Mouse (Mus musculus) lung, embryonic 14.5 days (tissue): ENCODE measurements at regions not wholly inside any gene's neighbourhood (a gene's known extent, or its start where the extent isn't known, plus 50 kb on each side); places are given as distances from the start of the nearest gene placed in this dataset.
"Not testable (repeated sequence)": the region's sequence is repeated elsewhere in the genome, so short reads cannot be mapped to it uniquely, and the experiment has no call there.

Experiments used
- ATAC-seq: fragments of 200-750 bp; cut with Nextera tagmentation; 2 replicates; pipeline ENCODE4 v1.8.0; 2017; ENCODE audit warnings: mild to moderate bottlenecking, moderate TSS enrichment, moderate library complexity; ENCODE audit not compliant: insufficient read depth
- DNase-seq: peaks from one replicate; pipeline ENCODE4 v3.0.0-alpha.2; 2015
- H3K27ac ChIP-seq: fragments of 300-500 bp; sonication (generic); 2 replicates; pipeline ENCODE4 v1.5.1; 2014; ENCODE audit warnings: low read depth, mild to moderate bottlenecking, moderate library complexity
- H3K27me3 ChIP-seq: fragments of 300-500 bp; sonication (generic); 2 replicates; pipeline ENCODE4 v1.6.1; 2014; ENCODE audit warnings: low read length, control low read depth; ENCODE audit not compliant: insufficient read depth
- H3K36me3 ChIP-seq: fragments of 300-500 bp; sonication (generic); 2 replicates; pipeline ENCODE4 v1.6.1; 2014; ENCODE audit warnings: control low read depth; ENCODE audit not compliant: insufficient read depth
- H3K4me1 ChIP-seq: fragments of 300-500 bp; sonication (generic); 2 replicates; pipeline ENCODE4 v1.6.1; 2014; ENCODE audit warnings: antibody characterized with exemption, control low read depth; ENCODE audit not compliant: insufficient read depth
- H3K4me2 ChIP-seq: fragments of 300-500 bp; sonication (generic); 2 replicates; pipeline ENCODE4 v1.6.1; 2014; ENCODE audit warnings: mild to moderate bottlenecking
- H3K4me3 ChIP-seq: fragments of 300-500 bp; sonication (generic); 2 replicates; pipeline ENCODE4 v1.5.1; 2014; ENCODE audit warnings: low read depth, low read length
- H3K9ac ChIP-seq: fragments of 300-500 bp; sonication (generic); 2 replicates; pipeline ENCODE4 v1.6.1; 2014
- H3K9me3 ChIP-seq: fragments of 300-500 bp; sonication (generic); 2 replicates; pipeline ENCODE4 v1.6.1; 2016; ENCODE audit warnings: low read depth, low read length, control low read depth
- CTCF ChIP-seq: IDR thresholded peaks from 2 replicates; pipeline ENCODE4 v1.5.1; 2016; ENCODE audit warnings: antibody characterized with exemption, low read depth
- WGBS: fragments of 180-500 bp; shearing (Covaris S2); extraction: QIAGEN DNeasy Blood & Tissue Kit; methylation state at CpG from one replicate; pipeline ENCODE4 v1.1.7; 2014; 5-methylcytosine and 5-hydroxymethylcytosine counted together

DNA sequence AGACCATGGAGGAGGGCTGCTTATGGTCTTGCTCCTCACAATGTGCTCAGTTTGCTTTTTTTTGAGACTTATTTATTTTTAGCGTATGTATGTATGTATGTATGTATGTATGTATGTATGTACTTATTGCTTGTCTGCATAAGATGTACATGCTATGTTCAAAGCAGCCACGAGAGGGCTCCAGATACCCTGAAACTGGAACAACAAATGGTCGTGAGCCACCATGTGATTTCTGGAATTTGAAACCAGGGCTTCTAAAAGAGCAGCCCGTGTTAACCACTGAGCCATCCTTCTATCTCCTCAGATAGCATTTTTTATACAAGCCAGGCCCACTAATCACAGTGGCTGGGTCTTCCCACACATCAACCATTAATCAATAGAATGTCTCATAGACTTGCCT lies 611.2 kb downstream of the 5730507C01Rik start:
- Histone ChIP-seq H3K27me3 (no peaks in the 10 kb centered on the region), H3K4me2 (no peak overlapping the region), H3K9ac (no peak overlapping the region), H3K9me3 (no peaks in the 10 kb centered on the region), H3K36me3 (no peaks in the 10 kb centered on the region), H3K27ac (no peak overlapping the region), H3K4me1 (no peaks in the 10 kb centered on the region), H3K4me3 (no peak overlapping the region)
- no peak for TF ChIP-seq CTCF
- 65% methylated on average over 4 of the region's 4 CpGs for WGBS
- DNase-seq (no peak), ATAC-seq (no peak)

DNA sequence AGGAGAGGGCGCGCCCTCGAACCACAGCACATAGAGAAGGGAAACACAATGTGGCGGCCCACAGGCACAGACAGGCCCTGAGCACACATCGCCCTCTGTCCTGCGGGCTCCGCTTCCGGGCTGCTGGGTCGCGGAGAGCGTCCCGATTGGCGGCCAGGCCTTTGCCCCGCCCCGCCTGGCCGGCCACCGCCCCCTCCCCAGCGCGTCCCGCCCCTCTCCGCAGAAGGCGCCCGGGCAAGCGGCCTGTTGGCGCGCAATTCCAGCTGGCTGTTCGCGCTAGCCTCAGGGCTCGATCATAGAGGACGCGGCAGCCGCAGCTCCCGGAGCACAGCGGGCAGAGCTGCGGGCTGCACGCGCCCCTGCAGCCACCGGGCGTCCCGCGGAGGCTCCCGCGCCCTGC lies 661.3 kb downstream of the 5730507C01Rik start:
- H3K27me3 ChIP-seq: no peaks in the 10 kb centered on the region
- no peaks in the 10 kb centered on the region for H3K36me3 ChIP-seq
- no peak for ATAC-seq
- no peak overlapping the region for H3K9ac ChIP-seq
- no peak for TF ChIP-seq CTCF
- no peaks in the 10 kb centered on the region for H3K4me1 ChIP-seq
- H3K4me2 ChIP-seq: no peak overlapping the region
- no peak overlapping the region for H3K4me3 ChIP-seq
- H3K27ac ChIP-seq: no peak overlapping the region
- DNase-seq: no peak
- H3K9me3 ChIP-seq: peaks cover 5% of the 10 kb centered on the region; the same call in 1 of the 2 replicates
- WGBS: 8% methylated on average over 35 of the region's 43 CpGs

DNA sequence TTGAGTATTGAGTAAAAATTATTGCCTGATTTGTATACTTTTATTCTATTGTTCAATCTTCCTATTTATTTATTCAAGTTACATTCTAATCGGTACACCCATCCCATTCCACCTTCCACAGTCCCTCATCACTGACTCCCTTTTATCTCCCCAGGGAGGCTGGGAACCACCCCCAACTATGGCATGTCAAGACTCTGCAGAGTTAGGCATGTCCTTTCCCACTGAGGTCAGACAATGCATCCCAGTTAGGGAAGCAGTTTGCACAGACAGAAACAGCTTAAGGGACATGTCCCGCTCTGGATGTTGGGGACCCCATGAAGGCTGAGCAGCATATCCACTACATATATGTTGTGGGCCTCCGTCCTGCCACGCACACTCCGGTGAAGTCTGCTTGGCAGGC lies 678.1 kb downstream of the 5730507C01Rik start:
- Histone ChIP-seq H3K27me3 (no peaks in the 10 kb centered on the region), H3K9ac (no peak overlapping the region), H3K4me2 (no peak overlapping the region), H3K4me1 (no peaks in the 10 kb centered on the region), H3K27ac (no peak overlapping the region), H3K4me3 (no peak overlapping the region), H3K36me3 (no peaks in the 10 kb centered on the region), H3K9me3 (no peaks in the 10 kb centered on the region)
- ATAC-seq: no peak
- DNase-seq: no peak
- TF ChIP-seq CTCF: no peak
- WGBS: 92% methylated on average over 5 of the region's 5 CpGs

DNA sequence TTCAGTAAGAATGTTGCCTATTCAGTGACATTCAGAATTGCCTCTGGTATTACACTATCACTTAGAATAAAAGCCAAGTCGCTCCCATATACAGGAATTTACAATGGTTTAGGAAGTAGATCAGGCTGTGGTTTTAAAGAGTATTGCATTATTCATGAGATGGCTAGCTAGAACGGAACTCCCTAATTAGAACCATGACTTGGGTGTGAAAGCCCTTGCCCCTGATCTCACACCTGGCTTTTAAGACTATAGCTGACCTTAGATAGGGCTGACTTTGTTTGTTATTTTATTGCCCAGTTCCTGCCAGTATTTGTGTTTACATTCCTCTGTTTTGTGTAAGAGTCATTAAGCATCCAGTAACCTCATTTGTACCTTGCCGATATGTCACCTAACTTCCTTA lies 678.7 kb downstream of the 5730507C01Rik start:
- H3K9me3 ChIP-seq, H3K4me3 ChIP-seq, H3K9ac ChIP-seq, H3K4me1 ChIP-seq, DNase-seq, H3K36me3 ChIP-seq, H3K27ac ChIP-seq, H3K4me2 ChIP-seq, ATAC-seq, H3K27me3 ChIP-seq: not testable (repeated sequence)
- 72% methylated on average over 3 of the region's 3 CpGs for WGBS

DNA sequence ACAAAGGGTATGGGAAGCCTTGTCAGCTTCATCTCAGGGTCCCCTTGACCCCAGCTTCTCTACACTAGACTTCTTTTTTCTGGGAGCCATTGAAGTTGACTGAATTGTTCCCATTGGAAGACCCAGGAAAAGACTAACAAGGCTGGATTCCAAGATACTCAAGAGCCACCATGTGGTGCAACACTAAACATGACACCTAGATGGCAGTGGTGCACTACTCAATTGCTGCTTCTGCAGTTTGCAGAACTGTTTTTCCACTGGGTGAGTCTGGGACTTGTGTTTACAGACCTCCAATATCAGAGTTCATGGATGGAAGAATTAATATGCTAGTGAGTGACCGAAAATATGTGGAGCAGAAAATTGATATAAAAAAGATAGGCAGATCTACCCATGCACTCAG lies 709.7 kb downstream of the 5730507C01Rik start:
- H3K9me3 ChIP-seq, H3K4me3 ChIP-seq, DNase-seq, H3K4me1 ChIP-seq, H3K36me3 ChIP-seq, H3K27ac ChIP-seq, H3K4me2 ChIP-seq, H3K27me3 ChIP-seq, ATAC-seq, H3K9ac ChIP-seq: not testable (repeated sequence)
- 73% methylated on average over 1 of the region's 1 CpGs for WGBS

DNA sequence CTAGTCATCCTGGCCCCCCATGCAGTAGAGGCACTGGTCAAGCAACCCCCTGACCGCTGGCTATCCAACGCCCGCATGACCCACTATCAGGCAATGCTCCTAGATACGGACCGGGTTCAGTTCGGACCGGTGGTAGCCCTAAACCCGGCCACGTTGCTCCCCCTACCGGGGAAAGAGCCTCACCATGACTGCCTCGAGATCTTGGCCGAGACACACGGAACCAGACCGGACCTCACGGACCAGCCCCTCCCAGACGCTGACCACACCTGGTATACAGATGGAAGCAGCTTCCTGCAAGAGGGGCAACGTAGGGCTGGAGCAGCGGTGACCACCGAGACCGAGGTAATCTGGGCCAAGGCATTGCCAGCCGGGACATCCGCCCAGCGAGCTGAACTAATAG lies 707.6 kb upstream of the Gm21863 start:
- not testable (repeated sequence) for H3K9ac ChIP-seq, H3K4me2 ChIP-seq, H3K27me3 ChIP-seq, H3K36me3 ChIP-seq, H3K27ac ChIP-seq, ATAC-seq, H3K4me3 ChIP-seq, H3K4me1 ChIP-seq, DNase-seq, H3K9me3 ChIP-seq
- WGBS: 95% methylated on average over 20 of the region's 23 CpGs

DNA sequence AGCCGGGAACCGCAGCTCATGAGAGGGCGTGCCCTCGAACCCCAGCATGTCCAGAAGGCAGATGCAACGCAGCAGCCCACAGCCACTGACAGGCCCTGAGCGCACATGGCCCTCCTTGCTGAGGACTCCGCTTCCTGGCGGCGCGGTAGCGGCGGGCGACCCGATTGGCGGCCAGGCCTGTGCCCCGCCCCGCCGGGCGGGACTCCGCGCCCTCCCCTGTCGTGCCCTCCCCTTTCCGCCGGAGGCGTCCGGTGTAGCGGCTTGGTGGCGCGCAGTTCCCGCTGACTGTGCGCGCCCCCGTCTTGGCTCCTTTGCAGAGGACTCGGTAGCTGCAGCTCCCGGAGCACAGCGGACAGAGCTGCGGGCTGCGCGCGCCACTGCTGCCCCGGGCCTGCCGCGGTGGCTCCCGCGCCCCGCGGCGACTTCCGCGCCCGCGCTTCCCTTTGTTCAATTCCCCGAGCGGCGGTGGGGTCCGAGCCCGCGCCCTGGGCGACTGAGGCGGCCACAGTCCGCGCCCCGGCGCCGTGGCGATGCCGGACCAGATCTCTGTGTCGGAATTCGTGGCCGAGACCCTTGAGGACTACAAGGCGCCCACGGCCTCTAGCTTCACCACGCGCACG lies 665.9 kb upstream of the Gm21863 start:
- WGBS: 5% methylated on average over 71 of the region's 75 CpGs
- Histone ChIP-seq H3K4me2 (peak overlapping the region; percentile 38; the same call in 1 of the 2 replicates), H3K4me3 (peak overlapping the region; percentile 36), H3K9ac (peak overlapping the region; percentile 40; the same call in 1 of the 2 replicates)
- H3K4me1 ChIP-seq, H3K27ac ChIP-seq, H3K9me3 ChIP-seq, H3K36me3 ChIP-seq, H3K27me3 ChIP-seq: not testable (repeated sequence)
- peak; percentile 72 for DNase-seq
- ATAC-seq: peak; percentile 80

DNA sequence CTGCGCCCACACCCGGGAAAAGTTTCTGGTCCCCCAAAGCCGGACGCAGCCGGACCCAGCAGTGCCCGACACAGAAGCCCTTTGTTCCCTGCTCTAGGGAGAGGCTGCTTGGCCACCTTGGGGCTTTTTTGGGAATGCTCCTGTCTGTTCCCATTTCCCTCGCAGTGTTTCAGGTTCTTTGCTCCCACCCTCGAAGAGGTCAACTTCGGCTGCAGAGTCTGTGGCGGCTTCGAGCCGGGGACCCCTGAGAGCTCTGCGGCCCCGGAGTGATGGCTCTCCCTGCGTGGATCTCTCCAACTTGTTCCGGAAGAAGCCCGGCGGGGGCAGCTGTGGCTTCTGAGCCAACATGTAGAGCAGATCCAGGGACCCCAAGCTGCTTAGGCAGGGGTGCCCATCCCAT lies 665.3 kb upstream of the Gm21863 start:
- DNase-seq: peak; percentile 1
- H3K4me2 ChIP-seq: peak overlapping the region; percentile 38; the same call in 1 of the 2 replicates
- H3K27me3 ChIP-seq, H3K27ac ChIP-seq, H3K4me1 ChIP-seq, H3K36me3 ChIP-seq, H3K9me3 ChIP-seq, ATAC-seq: not testable (repeated sequence)
- H3K9ac ChIP-seq: peak overlapping the region; percentile 40; the same call in 1 of the 2 replicates
- whole genome bisulfite sequencing: 45% methylated on average over 18 of the region's 18 CpGs
- peak overlapping the region; percentile 36 for H3K4me3 ChIP-seq

DNA sequence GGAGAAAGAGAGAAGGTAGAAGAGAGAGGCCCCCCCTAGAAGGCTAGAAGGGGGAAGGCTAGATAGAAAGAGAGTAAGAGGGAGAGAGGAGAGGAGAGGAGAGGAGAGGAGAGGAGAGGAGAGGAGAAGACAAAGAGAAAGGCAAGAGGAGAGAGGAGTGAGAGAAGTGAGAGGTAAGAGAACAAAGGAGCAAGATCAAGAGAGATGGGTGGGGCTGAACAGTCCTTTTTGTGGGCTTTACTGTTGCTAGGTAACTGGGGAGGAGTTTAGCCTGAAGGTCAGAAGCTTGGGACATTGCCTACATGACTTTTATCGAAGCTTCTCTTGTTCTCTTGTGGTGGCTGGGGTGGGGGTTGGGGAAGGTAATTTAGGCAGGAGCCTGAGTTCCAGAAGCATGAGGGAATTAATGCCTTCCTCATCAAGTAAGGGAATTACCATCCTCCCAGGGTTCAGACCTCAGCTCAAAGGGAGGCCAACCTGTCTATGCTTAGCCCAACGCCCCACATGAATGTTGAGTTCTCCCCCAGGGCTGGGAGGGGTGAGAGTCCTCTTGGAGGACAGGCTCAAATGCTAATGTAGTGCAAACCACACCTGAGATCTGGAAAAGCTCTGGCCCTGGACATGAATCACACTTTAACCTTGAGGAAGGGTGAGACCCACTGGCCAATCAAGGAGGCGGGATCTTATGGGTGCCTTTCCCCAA lies 662.1 kb upstream of the Gm21863 start:
- not testable (repeated sequence) for H3K4me3 ChIP-seq, H3K9ac ChIP-seq, H3K4me2 ChIP-seq, H3K36me3 ChIP-seq, ATAC-seq, H3K27ac ChIP-seq, H3K4me1 ChIP-seq, DNase-seq, H3K27me3 ChIP-seq, H3K9me3 ChIP-seq
- 88% methylated on average over 3 of the region's 3 CpGs for WGBS
